Mouse (Mus musculus) layer of hippocampus, adult 11-12 months (tissue): Measurements from ENCODE around the gene Slc2a5.

Experiments
- DNase-seq: peaks from one replicate; pipeline ENCODE4 v3.0.0; 2022; ENCODE audit warnings: low spot score

Slc2a5 gene

GRCm38 (mm10) chr4:150102822-150103221 lies 16.3 kb upstream of the Slc2a5 start:
- DNase-seq = no peak

- DNase-seq = no peak
These were observed 13.4 kb upstream of the Slc2a5 start for GRCm38 (mm10) chr4:150105671-150106070.

GRCm38 (mm10) chr4:150106637-150107036 lies 12.4 kb upstream of the Slc2a5 start:
- no peak for DNase-seq

GRCm38 (mm10) chr4:150109636-150110035 lies 9.4 kb upstream of the Slc2a5 start:
- no peak for DNase-seq

GRCm38 (mm10) chr4:150110373-150110772 lies 8.7 kb upstream of the Slc2a5 start:
- DNase-seq = peak; percentile 29

- DNase-seq = peak; percentile 76
These were observed 6.2 kb upstream of the Slc2a5 start for GRCm38 (mm10) chr4:150112867-150113266.

- DNase-seq = no peak
These were observed 4.5 kb upstream of the Slc2a5 start for GRCm38 (mm10) chr4:150114505-150115061.

- DNase-seq = peak; percentile 41
These were observed 1.8 kb upstream of the Slc2a5 start for GRCm38 (mm10) chr4:150117311-150117710.

- no peak for DNase-seq
These were observed 920 bp upstream of the Slc2a5 start for GRCm38 (mm10) chr4:150118163-150118562.

GRCm38 (mm10) chr4:150119640-150120039 lies 557 bp downstream of the Slc2a5 start:
- peak; percentile 30 for DNase-seq

GRCm38 (mm10) chr4:150120173-150120833 lies 1.2 kb downstream of the Slc2a5 start:
- DNase-seq = no peak

- DNase-seq = no peak
These were observed 2.3 kb downstream of the Slc2a5 start for GRCm38 (mm10) chr4:150121430-150121829.

- DNase-seq = no peak
These were observed 3.4 kb downstream of the Slc2a5 start for GRCm38 (mm10) chr4:150122476-150122875.

GRCm38 (mm10) chr4:150126373-150126772 lies 7.3 kb downstream of the Slc2a5 start:
- DNase-seq = no peak

GRCm38 (mm10) chr4:150127894-150128293 lies 8.8 kb downstream of the Slc2a5 start:
- no peak for DNase-seq

- no peak for DNase-seq
These were observed 9.5 kb downstream of the Slc2a5 start for GRCm38 (mm10) chr4:150128571-150128970.

GRCm38 (mm10) chr4:150130661-150131060 lies 11.6 kb downstream of the Slc2a5 start:
- no peak for DNase-seq

- DNase-seq = no peak
These were observed 13.7 kb downstream of the Slc2a5 start for GRCm38 (mm10) chr4:150132692-150133271.

- DNase-seq = no peak
These were observed 16.2 kb downstream of the Slc2a5 start for GRCm38 (mm10) chr4:150135254-150135653.

- DNase-seq = peak; percentile 74
These were observed 17.6 kb downstream of the Slc2a5 start for GRCm38 (mm10) chr4:150136693-150137092.

- DNase-seq = no peak
These were observed 18.4 kb downstream of the Slc2a5 start for GRCm38 (mm10) chr4:150137368-150138083.

- DNase-seq = peak; percentile 54
These were observed 19.0 kb downstream of the Slc2a5 start for GRCm38 (mm10) chr4:150138084-150138543.

GRCm38 (mm10) chr4:150139090-150139489 lies 20.0 kb downstream of the Slc2a5 start:
- DNase-seq = no peak
